Mouse (Mus musculus): ENCODE data around the gene Gm20388. TPM values are rescaled to one million over a fixed set of nuclear protein-coding genes. Genes with fewer than 3 reads are reported as not detected.
A peak's percentile ranks its signal among the peaks of the same experiment; 100 is the strongest.

Gene Gm20388
- polyA plus RNA-seq, 1 experiment = 28.1 TPM

GRCm38 (mm10) chr8:121919731-121920130 lies 2009.1 kb downstream of the Gm20388 start:
- TF ChIP-seq EP300 (IDR thresholded peaks at IDR 0.05; ENCODE audit: insufficient read depth, low read depth, low read length) (no peak), CTCF (IDR thresholded peaks at IDR 0.05; ENCODE audit: low read depth, low read length) (no peak), POLR2A (IDR thresholded peaks at IDR 0.05; ENCODE audit: insufficient read depth, low read length) (no peak)
- Histone ChIP-seq H3K4me1 (ENCODE audit: control insufficient read depth, insufficient read depth, low read length) (peaks cover under 1% of the 10 kb centered on the region), H3K27me3 (ENCODE audit: control insufficient read depth, insufficient read depth, low read length, poor library complexity, severe bottlenecking) (no peaks in the 10 kb centered on the region), H3K36me3 (ENCODE audit: control insufficient read depth, insufficient read depth, low read length, poor library complexity, severe bottlenecking) (no peaks in the 10 kb centered on the region), H3K27ac (ENCODE audit: insufficient read depth, low read length) (no peak overlapping the region), H3K4me3 (ENCODE audit: low read depth, low read length) (no peak overlapping the region), H3K9ac (ENCODE audit: low read depth, poor library complexity, severe bottlenecking) (no peak overlapping the region), H3K9me3 (replicated peaks; ENCODE audit: control insufficient read depth, insufficient read depth, low read length, poor library complexity, severe bottlenecking) (no peaks in the 10 kb centered on the region)

GRCm38 (mm10) chr8:121921582-121921981 lies 2010.9 kb downstream of the Gm20388 start:
- Histone ChIP-seq H3K4me3 (ENCODE audit: low read depth, low read length) (no peak overlapping the region), H3K27ac (ENCODE audit: insufficient read depth, low read length) (no peak overlapping the region), H3K36me3 (ENCODE audit: control insufficient read depth, insufficient read depth, low read length, poor library complexity, severe bottlenecking) (no peaks in the 10 kb centered on the region), H3K9me3 (replicated peaks; ENCODE audit: control insufficient read depth, insufficient read depth, low read length, poor library complexity, severe bottlenecking) (no peaks in the 10 kb centered on the region), H3K4me1 (ENCODE audit: control insufficient read depth, insufficient read depth, low read length) (no peaks in the 10 kb centered on the region), H3K27me3 (ENCODE audit: control insufficient read depth, insufficient read depth, low read length, poor library complexity, severe bottlenecking) (no peaks in the 10 kb centered on the region), H3K9ac (ENCODE audit: low read depth, poor library complexity, severe bottlenecking) (no peak overlapping the region)
- TF ChIP-seq POLR2A (IDR thresholded peaks at IDR 0.05; ENCODE audit: insufficient read depth, low read length) = no peak
- no peak for TF ChIP-seq CTCF (IDR thresholded peaks at IDR 0.05; ENCODE audit: low read depth, low read length)
- TF ChIP-seq EP300 (IDR thresholded peaks at IDR 0.05; ENCODE audit: insufficient read depth, low read depth, low read length) = no peak

- Histone ChIP-seq H3K4me3 (ENCODE audit: low read depth, low read length) (no peak overlapping the region), H3K36me3 (ENCODE audit: control insufficient read depth, insufficient read depth, low read length, poor library complexity, severe bottlenecking) (no peaks in the 10 kb centered on the region), H3K9me3 (replicated peaks; ENCODE audit: control insufficient read depth, insufficient read depth, low read length, poor library complexity, severe bottlenecking) (no peaks in the 10 kb centered on the region), H3K27me3 (ENCODE audit: control insufficient read depth, insufficient read depth, low read length, poor library complexity, severe bottlenecking) (no peaks in the 10 kb centered on the region), H3K4me1 (ENCODE audit: control insufficient read depth, insufficient read depth, low read length) (no peaks in the 10 kb centered on the region), H3K27ac (ENCODE audit: insufficient read depth, low read length) (no peak overlapping the region), H3K9ac (ENCODE audit: low read depth, poor library complexity, severe bottlenecking) (no peak overlapping the region)
- no peak for TF ChIP-seq CTCF (IDR thresholded peaks at IDR 0.05; ENCODE audit: low read depth, low read length)
- TF ChIP-seq EP300 (IDR thresholded peaks at IDR 0.05; ENCODE audit: insufficient read depth, low read depth, low read length) = no peak
- TF ChIP-seq POLR2A (IDR thresholded peaks at IDR 0.05; ENCODE audit: insufficient read depth, low read length) = no peak
Observed at GRCm38 (mm10) chr8:121922101-121922500, 2011.5 kb downstream of the Gm20388 start.

GRCm38 (mm10) chr8:121924681-121925080 lies 2014.0 kb downstream of the Gm20388 start:
- Histone ChIP-seq H3K4me1 (ENCODE audit: control insufficient read depth, insufficient read depth, low read length) (no peaks in the 10 kb centered on the region), H3K9me3 (replicated peaks; ENCODE audit: control insufficient read depth, insufficient read depth, low read length, poor library complexity, severe bottlenecking) (no peaks in the 10 kb centered on the region), H3K27ac (ENCODE audit: insufficient read depth, low read length) (no peak overlapping the region), H3K9ac (ENCODE audit: low read depth, poor library complexity, severe bottlenecking) (no peak overlapping the region), H3K27me3 (ENCODE audit: control insufficient read depth, insufficient read depth, low read length, poor library complexity, severe bottlenecking) (no peaks in the 10 kb centered on the region), H3K36me3 (ENCODE audit: control insufficient read depth, insufficient read depth, low read length, poor library complexity, severe bottlenecking) (no peaks in the 10 kb centered on the region), H3K4me3 (ENCODE audit: low read depth, low read length) (no peak overlapping the region)
- TF ChIP-seq EP300 (IDR thresholded peaks at IDR 0.05; ENCODE audit: insufficient read depth, low read depth, low read length) (no peak), CTCF (IDR thresholded peaks at IDR 0.05; ENCODE audit: low read depth, low read length) (no peak), POLR2A (IDR thresholded peaks at IDR 0.05; ENCODE audit: insufficient read depth, low read length) (no peak)

GRCm38 (mm10) chr8:121925624-121926023 lies 2015.0 kb downstream of the Gm20388 start:
- H3K4me1 ChIP-seq (ENCODE audit: control insufficient read depth, insufficient read depth, low read length) = no peaks in the 10 kb centered on the region
- H3K9me3 ChIP-seq (replicated peaks; ENCODE audit: control insufficient read depth, insufficient read depth, low read length, poor library complexity, severe bottlenecking) = no peaks in the 10 kb centered on the region
- TF ChIP-seq EP300 (IDR thresholded peaks at IDR 0.05; ENCODE audit: insufficient read depth, low read depth, low read length) (no peak), CTCF (IDR thresholded peaks at IDR 0.05; ENCODE audit: low read depth, low read length) (peak; percentile 98)
- H3K27me3 ChIP-seq (ENCODE audit: control insufficient read depth, insufficient read depth, low read length, poor library complexity, severe bottlenecking) = no peaks in the 10 kb centered on the region
- H3K4me3 ChIP-seq (ENCODE audit: low read depth, low read length) = no peak overlapping the region
- no peaks in the 10 kb centered on the region for H3K36me3 ChIP-seq (ENCODE audit: control insufficient read depth, insufficient read depth, low read length, poor library complexity, severe bottlenecking)
- no peak overlapping the region for H3K9ac ChIP-seq (ENCODE audit: low read depth, poor library complexity, severe bottlenecking)
- no peak overlapping the region for H3K27ac ChIP-seq (ENCODE audit: insufficient read depth, low read length)

GRCm38 (mm10) chr8:121926266-121926665 lies 2015.6 kb downstream of the Gm20388 start:
- Histone ChIP-seq H3K27me3 (ENCODE audit: control insufficient read depth, insufficient read depth, low read length, poor library complexity, severe bottlenecking) (no peaks in the 10 kb centered on the region), H3K9me3 (replicated peaks; ENCODE audit: control insufficient read depth, insufficient read depth, low read length, poor library complexity, severe bottlenecking) (no peaks in the 10 kb centered on the region), H3K4me1 (ENCODE audit: control insufficient read depth, insufficient read depth, low read length) (no peaks in the 10 kb centered on the region), H3K9ac (ENCODE audit: low read depth, poor library complexity, severe bottlenecking) (no peak overlapping the region), H3K27ac (ENCODE audit: insufficient read depth, low read length) (no peak overlapping the region), H3K4me3 (ENCODE audit: low read depth, low read length) (no peak overlapping the region), H3K36me3 (ENCODE audit: control insufficient read depth, insufficient read depth, low read length, poor library complexity, severe bottlenecking) (no peaks in the 10 kb centered on the region)
- TF ChIP-seq EP300 (IDR thresholded peaks at IDR 0.05; ENCODE audit: insufficient read depth, low read depth, low read length) = no peak
- TF ChIP-seq POLR2A (IDR thresholded peaks at IDR 0.05; ENCODE audit: insufficient read depth, low read length) = no peak
- TF ChIP-seq CTCF (IDR thresholded peaks at IDR 0.05; ENCODE audit: low read depth, low read length) = no peak

Measured in ES-Bruce4 (cell line).